Mouse (Mus musculus): ENCODE results near the gene Gm45234. TPM values are rescaled to one million over a fixed set of nuclear protein-coding genes. Genes with fewer than 3 reads are reported as not detected.

The Gm45234 gene
- total and polyA plus RNA-seq, 3 experiments, result not detected

DNA sequence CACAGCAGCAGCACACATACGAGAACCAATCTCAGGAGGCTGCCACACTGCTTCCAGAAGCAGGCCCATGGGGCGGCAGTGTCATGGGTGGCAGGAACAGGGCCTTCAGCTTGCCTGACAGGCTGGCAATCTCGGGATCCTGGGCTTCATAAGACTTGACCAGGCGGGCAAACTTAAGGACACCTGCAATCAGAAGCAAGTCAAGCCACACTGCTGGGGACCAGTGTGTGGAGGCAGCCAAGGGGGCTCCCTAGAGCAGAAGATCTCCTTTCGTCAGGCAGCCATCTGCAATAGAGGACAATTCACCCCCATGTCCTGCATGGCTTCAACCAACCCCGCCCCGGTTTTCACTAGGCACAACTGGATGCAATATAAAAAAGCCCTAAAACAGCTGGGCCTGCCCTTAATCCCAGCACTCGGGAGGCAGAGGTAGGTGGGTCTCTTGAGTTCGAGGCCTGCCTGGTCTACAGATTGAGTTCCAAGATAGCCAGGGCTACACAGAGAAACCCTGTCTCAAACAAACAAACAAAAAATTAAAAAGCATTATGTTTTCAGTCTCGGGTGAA is 16.5 kb downstream of the Gm45234 start:
- TF ChIP-seq RAD21 (IDR thresholded peaks at IDR 0.05; ENCODE audit: low read depth, low read length) (no peak), MEF2A (IDR thresholded peaks at IDR 0.05; ENCODE audit: borderline replicate concordance, low read depth, low read length) (no peak), EP300 (IDR thresholded peaks at IDR 0.05; ENCODE audit: low read length) (no peak), CHD1 (IDR thresholded peaks at IDR 0.05; ENCODE audit: low read depth, low read length) (no peak), MAX (IDR thresholded peaks at IDR 0.05; ENCODE audit: low read length) (no peak), KAT2A (IDR thresholded peaks at IDR 0.05; ENCODE audit: insufficient replicate concordance, low read length) (no peak), POLR2AphosphoS2 (IDR thresholded peaks at IDR 0.05; ENCODE audit: low read depth, low read length) (no peak), USF1 (IDR thresholded peaks at IDR 0.05; ENCODE audit: low read depth, low read length) (no peak), ZNF384 (IDR thresholded peaks at IDR 0.05; ENCODE audit: low read depth, low read length) (no peak), CHD2 (IDR thresholded peaks at IDR 0.05; ENCODE audit: low read length) (no peak)
- H3K27ac ChIP-seq (ENCODE audit: insufficient read depth, low read depth), result peak overlapping the region; percentile 68
- H3K4me2 ChIP-seq (ENCODE audit: insufficient read depth, low read depth, poor library complexity, severe bottlenecking), result peak overlapping the region; percentile 68
- H3K4me1 ChIP-seq (ENCODE audit: control insufficient read depth in 1 of 2, insufficient read depth in 2 of 2), result peaks cover 29 to 82% of the 10 kb centered on the region in 2 experiments
- in situ Hi-C loops (cut with MboI; ENCODE audit: low pct_ligation_motif_present, low pct_unique_long_range_greater_than_20kb, low sequenced_read_pairs), result no loop called here
- H3K27me3 ChIP-seq (replicated peaks), result no peaks in the 10 kb centered on the region
- H3K9me3 ChIP-seq (replicated peaks; ENCODE audit: low read length), result no peaks in the 10 kb centered on the region
- DNase-seq (ENCODE audit: extremely low read depth), result no peak
- peak overlapping the region; percentile 58 for H3K9ac ChIP-seq (ENCODE audit: insufficient read depth, low read depth)
- peaks cover 14 to 17% of the 10 kb centered on the region in 2 experiments for H3K36me3 ChIP-seq (replicated peaks in 1 of 2; ENCODE audit: control insufficient read depth in 1 of 2, insufficient read depth in 1 of 2, low read length in 1 of 2)
- dilution Hi-C loops (cut with MboI; ENCODE audit: extremely low pct_ligation_motif_present, extremely low pct_unique_long_range_greater_than_20kb, low sequenced_read_pairs), result no loop called here
- H3K4me3 ChIP-seq (replicated peaks in 1 of 3; ENCODE audit: low read depth in 2 of 3, low read length in 2 of 3, poor library complexity in 1 of 3), result peak overlapping the region in 2 of 3 experiments; percentile 29 to 36
- H3K79me2 ChIP-seq (replicated peaks; ENCODE audit: control insufficient read depth, extremely low read depth, insufficient read depth, poor library complexity, severe bottlenecking), result no peaks in the 10 kb centered on the region

DNA sequence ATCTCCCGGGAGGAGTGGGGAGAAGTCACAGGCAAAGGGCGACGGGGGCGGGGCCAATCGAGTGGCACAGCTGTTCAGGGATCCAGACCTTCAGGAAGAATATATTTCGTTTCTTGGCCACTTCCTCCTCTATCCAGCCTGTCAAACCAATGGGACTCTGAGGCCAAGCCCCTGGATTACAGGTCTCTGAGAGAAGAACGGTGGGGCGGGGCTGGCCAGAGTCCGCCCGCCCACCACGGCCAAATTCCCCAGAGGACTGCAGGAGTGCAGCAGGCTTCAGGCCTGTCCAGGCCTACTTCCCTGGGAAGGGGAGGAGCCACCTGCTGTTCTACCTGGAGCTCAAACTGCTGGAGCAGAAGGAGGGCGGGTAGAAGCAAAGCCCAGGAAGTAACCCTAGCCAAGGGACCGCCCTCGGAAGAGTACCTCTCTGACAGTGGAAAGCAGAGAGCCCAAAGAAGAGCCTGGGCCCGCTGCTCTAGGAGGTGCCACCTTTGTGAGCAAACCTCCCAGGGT is 17.3 kb downstream of the Gm45234 start, which contains the start of gene Ptpn6:
TSS of gene Ptpn6 (minus strand) at position 204 of the 513 bp plus-strand sequence.
- DNase-seq (ENCODE audit: extremely low read depth), result peak; percentile 85
- Histone ChIP-seq H3K27ac (ENCODE audit: insufficient read depth, low read depth) (peak within 1 kb of the TSS; percentile 68), H3K4me3 (replicated peaks in 1 of 3; ENCODE audit: low read depth in 2 of 3, low read length in 2 of 3, poor library complexity in 1 of 3) (peak within 1 kb of the TSS; percentile 36 to 48 (median 39)), H3K9ac (ENCODE audit: insufficient read depth, low read depth) (peak within 1 kb of the TSS; percentile 58), H3K9me3 (replicated peaks; ENCODE audit: low read length) (no peaks in the 10 kb centered on the region), H3K79me2 (replicated peaks; ENCODE audit: control insufficient read depth, extremely low read depth, insufficient read depth, poor library complexity, severe bottlenecking) (no peaks in the 10 kb centered on the region), H3K4me1 (ENCODE audit: control insufficient read depth in 1 of 2, insufficient read depth in 2 of 2) (peaks cover 33 to 83% of the 10 kb centered on the region in 2 experiments), H3K36me3 (replicated peaks in 1 of 2; ENCODE audit: control insufficient read depth in 1 of 2, insufficient read depth in 1 of 2, low read length in 1 of 2) (peaks cover 9 to 11% of the 10 kb centered on the region in 2 experiments), H3K27me3 (replicated peaks) (no peaks in the 10 kb centered on the region), H3K4me2 (ENCODE audit: insufficient read depth, low read depth, poor library complexity, severe bottlenecking) (peak within 1 kb of the TSS; percentile 68)
- TF ChIP-seq ZKSCAN1 (IDR thresholded peaks at IDR 0.05; ENCODE audit: borderline replicate concordance, low read depth, low read length), result no peak
- TF ChIP-seq RAD21 (IDR thresholded peaks at IDR 0.05; ENCODE audit: low read depth, low read length), result no peak
- TF ChIP-seq ETS1 (conservative IDR thresholded peaks at IDR 0.05; ENCODE audit: low read depth, low read length), result no peak; the same call in 1 of the 2 replicates
- TF ChIP-seq HCFC1 (IDR thresholded peaks at IDR 0.05; ENCODE audit: low read depth, low read length), result peak; percentile 54
- TF ChIP-seq TCF12 (IDR thresholded peaks at IDR 0.05; ENCODE audit: low read depth, low read length), result peak; percentile 43; the same call in 1 of the 2 replicates
- TF ChIP-seq RCOR1 (conservative IDR thresholded peaks at IDR 0.05; ENCODE audit: low read depth, low read length), result no peak
- no peak for TF ChIP-seq MAX (IDR thresholded peaks at IDR 0.05; ENCODE audit: low read length)
- TF ChIP-seq KAT2A (IDR thresholded peaks at IDR 0.05; ENCODE audit: insufficient replicate concordance, low read length), result no peak
- no peak for TF ChIP-seq UBTF (IDR thresholded peaks at IDR 0.05; ENCODE audit: low read depth, low read length)
- no peak for TF ChIP-seq CHD1 (IDR thresholded peaks at IDR 0.05; ENCODE audit: low read depth, low read length)
- no peak for TF ChIP-seq USF1 (IDR thresholded peaks at IDR 0.05; ENCODE audit: low read depth, low read length)
- 0 out of 2 replicates have a peak, but pooled peaks have one; percentile 24 for TF ChIP-seq MEF2A (IDR thresholded peaks at IDR 0.05; ENCODE audit: borderline replicate concordance, low read depth, low read length)
- no peak for TF ChIP-seq MYC (IDR thresholded peaks at IDR 0.05; ENCODE audit: low read depth, low read length)
- no peak for TF ChIP-seq ZNF384 (IDR thresholded peaks at IDR 0.05; ENCODE audit: low read depth, low read length)
- TF ChIP-seq POLR2AphosphoS2 (IDR thresholded peaks at IDR 0.05; ENCODE audit: low read depth, low read length), result no peak
- TF ChIP-seq SMC3 (IDR thresholded peaks at IDR 0.05; ENCODE audit: low read depth, low read length), result peak; percentile 39
- TF ChIP-seq BHLHE40 (IDR thresholded peaks at IDR 0.05; ENCODE audit: low read depth, low read length), result 0 out of 2 replicates have a peak, but pooled peaks have one; percentile 17
- no peak for TF ChIP-seq IRF4 (IDR thresholded peaks at IDR 0.05; ENCODE audit: low read depth, low read length)
- peak; percentile 13; the same call in 1 of the 2 replicates for TF ChIP-seq CHD2 (IDR thresholded peaks at IDR 0.05; ENCODE audit: low read length)
- no peak for TF ChIP-seq ZMIZ1 (IDR thresholded peaks at IDR 0.05; ENCODE audit: low read depth, low read length)
- TF ChIP-seq CTCF (conservative IDR thresholded peaks at IDR 0.05 in 1 of 2, IDR thresholded peaks at IDR 0.05 in 1 of 2; ENCODE audit: low read depth in 2 of 2, low read length in 2 of 2), result no peak
- TF ChIP-seq EP300 (IDR thresholded peaks at IDR 0.05; ENCODE audit: low read length), result no peak
- peak; percentile 28; the same call in 1 of the 2 replicates for TF ChIP-seq SIN3A (IDR thresholded peaks at IDR 0.05; ENCODE audit: low read length)
- TF ChIP-seq POLR2A (IDR thresholded peaks at IDR 0.05; ENCODE audit: low read depth, low read length), result peak; percentile 62; the same call in 1 of the 2 replicates
- TF ChIP-seq E2F4 (IDR thresholded peaks at IDR 0.05; ENCODE audit: insufficient replicate concordance, low read depth, low read length), result no peak
- no peak for TF ChIP-seq NELFE (IDR thresholded peaks at IDR 0.05; ENCODE audit: low read depth, low read length)
- TF ChIP-seq PAX5 (IDR thresholded peaks at IDR 0.05; ENCODE audit: low read length), result no peak
- TF ChIP-seq USF2 (conservative IDR thresholded peaks at IDR 0.05; ENCODE audit: low read depth, low read length), result no peak
- peak; percentile 43 for TF ChIP-seq ELF1 (IDR thresholded peaks at IDR 0.05; ENCODE audit: low read depth, low read length)
- no peak for TF ChIP-seq NRF1 (IDR thresholded peaks at IDR 0.05; ENCODE audit: low read depth, low read length)
- in situ Hi-C loops (cut with MboI; ENCODE audit: low pct_ligation_motif_present, low pct_unique_long_range_greater_than_20kb, low sequenced_read_pairs) (no loop called here), dilution Hi-C loops (cut with MboI; ENCODE audit: extremely low pct_ligation_motif_present, extremely low pct_unique_long_range_greater_than_20kb, low sequenced_read_pairs) (no loop called here)

Data from CH12.LX (cell line).